Mouse (Mus musculus): ENCODE results near the gene Slc39a7.

Slc39a7 gene

GRCm38 (mm10) chr17:33991788-33992664, 39.5 kb downstream of the Slc39a7 start:
- no peak for TF ChIP-seq GATA4 (IDR thresholded peaks at IDR 0.05; ENCODE audit: insufficient replicate concordance, low read length)

- TF ChIP-seq GATA4 (IDR thresholded peaks at IDR 0.05; ENCODE audit: insufficient replicate concordance, low read length): no peak
Observed at GRCm38 (mm10) chr17:33980181-33981035, 51.1 kb downstream of the Slc39a7 start.

GRCm38 (mm10) chr17:33979512-33980050, 51.9 kb downstream of the Slc39a7 start:
- TF ChIP-seq GATA4 (IDR thresholded peaks at IDR 0.05; ENCODE audit: insufficient replicate concordance, low read length): peak; percentile 97

- peak; percentile 68; the same call in 1 of the 2 replicates for TF ChIP-seq GATA4 (IDR thresholded peaks at IDR 0.05; ENCODE audit: insufficient replicate concordance, low read length)
Observed at GRCm38 (mm10) chr17:33978631-33979031, 52.9 kb downstream of the Slc39a7 start.

All from liver, adult (tissue).